Mouse (Mus musculus) kidney, adult 9 months (tissue): ENCODE data around the gene Dmac2.

ENCODE experiments used
- DNase-seq: peaks from one replicate; pipeline ENCODE4 v3.0.0; 2022

The Dmac2 gene

DNA sequence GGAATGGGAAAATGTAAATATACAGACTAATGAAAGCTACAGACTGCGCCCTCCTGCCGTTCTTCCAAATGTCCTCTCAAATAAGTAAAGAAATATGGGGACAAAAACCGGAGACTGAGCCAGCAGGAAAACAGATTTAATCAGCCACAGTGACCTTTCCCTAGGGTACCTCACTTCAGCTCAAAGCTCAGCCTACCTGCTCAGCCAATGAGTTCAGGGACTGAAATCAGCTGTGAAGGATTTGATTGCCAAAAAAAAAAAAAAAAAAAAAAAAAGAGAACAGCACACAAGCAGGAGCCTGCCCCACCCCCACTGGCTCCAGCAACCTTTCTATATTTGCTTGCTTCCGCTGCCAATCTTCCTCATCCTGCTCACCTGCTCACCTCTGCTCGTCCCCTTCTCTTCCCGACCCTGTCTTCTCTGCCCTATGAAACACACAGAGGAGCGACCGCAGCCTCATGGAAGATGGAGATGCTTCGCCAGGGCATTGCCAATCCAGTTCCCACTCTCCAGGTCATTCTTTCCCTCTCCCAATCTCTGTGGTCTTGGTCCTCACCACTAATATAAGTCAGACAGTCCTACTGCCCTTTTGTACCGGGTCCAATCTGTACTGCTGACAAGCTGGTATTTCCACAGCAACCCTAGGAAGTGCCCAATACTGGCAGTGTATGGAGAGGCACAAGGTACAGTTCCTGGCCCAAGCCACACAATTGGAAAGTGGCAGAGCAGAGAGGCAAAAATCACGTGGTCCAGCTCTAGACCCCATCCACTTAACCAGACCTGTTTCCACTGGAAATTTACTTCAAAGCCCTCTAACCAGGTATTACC is 36.6 kb downstream of the Dmac2 start:
- peak; percentile 84 for DNase-seq

DNA sequence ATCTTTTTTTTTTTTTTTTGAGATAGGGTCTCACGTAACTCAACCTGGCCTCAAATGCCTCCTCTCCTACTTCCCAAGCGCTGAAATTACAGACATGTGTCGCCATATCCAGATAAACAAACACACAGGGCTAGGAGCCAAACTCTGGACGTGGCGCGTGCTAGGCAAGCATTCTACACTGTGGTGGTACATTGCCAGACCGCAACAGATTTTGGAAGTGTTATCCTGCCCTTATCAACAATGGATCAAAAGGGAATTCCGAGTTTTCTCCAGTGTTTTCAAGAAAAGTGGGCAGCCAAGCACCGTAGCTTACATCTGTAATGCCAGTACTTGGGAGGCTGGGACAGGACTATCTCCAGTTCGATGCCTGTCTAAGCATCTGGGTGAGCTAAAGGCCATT is 38.6 kb downstream of the Dmac2 start:
- DNase-seq, result peak; percentile 45

DNA sequence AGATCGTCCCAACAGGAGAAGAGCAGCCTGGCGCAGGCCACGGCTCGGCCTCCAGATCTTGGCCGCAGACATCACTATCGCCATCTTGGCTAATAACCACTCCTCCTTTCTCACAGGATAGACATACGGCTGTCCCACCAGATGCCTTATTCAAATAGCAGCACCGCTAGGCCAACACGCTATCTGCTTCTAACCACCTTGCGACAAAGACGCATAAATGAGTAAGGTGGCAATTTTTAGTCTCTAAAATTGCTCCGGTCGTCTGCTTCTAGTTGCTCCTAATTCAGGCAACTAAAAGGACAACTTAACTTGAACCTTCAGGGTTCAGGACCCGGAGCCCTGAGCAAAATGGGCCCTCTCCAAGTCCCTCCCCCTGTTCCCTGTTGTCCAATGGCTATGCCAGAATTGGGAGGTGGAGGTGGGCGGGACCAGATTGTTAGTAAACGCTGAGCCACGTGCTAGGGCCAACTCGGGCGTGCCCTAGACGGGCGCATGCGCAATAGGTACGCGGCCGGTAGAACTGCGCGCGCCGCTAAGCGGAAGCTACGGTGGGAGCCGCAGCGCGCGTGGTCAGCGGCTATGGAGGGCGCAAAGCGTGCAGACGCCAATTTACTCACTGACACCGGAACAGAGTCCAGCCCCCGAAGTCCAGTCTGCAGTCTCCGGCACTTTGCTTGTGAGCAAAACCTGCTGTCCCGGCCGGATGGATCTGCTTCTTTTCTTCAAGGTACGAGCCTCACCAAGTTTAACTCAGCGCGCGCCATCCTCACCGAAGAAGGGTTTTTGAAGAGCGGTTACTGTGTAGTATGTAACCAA is 39.7 kb downstream of the Dmac2 start, which contains the start of the genes Bckdha and Exosc5:
Gene Bckdha, minus strand, starts transcription at position 325 of the 816 bp plus-strand sequence.
Gene Exosc5, plus strand, starts transcription at position 508 of the 816 bp plus-strand sequence.
- DNase-seq, result peak; percentile 100

DNA sequence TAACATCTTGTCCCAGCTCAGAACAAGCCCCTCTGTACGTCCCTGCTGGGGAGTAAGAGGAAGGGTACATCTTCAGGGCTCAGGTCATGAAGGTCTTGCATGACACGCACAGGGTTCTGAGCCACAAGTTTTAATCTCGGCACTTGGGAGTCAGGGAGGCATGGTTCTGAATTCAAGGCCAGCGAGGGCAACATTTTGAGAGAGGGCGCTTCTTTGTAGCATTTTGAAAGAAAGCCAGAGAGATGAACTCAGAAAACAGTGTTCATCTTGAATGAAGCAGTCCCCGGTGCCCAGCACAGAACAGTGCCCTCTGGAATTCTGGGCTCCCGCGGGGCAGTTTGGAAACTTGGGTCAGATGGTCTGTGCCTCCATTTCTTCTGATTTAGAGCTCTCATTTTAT is 47.2 kb downstream of the Dmac2 start:
- DNase-seq, result no peak

DNA sequence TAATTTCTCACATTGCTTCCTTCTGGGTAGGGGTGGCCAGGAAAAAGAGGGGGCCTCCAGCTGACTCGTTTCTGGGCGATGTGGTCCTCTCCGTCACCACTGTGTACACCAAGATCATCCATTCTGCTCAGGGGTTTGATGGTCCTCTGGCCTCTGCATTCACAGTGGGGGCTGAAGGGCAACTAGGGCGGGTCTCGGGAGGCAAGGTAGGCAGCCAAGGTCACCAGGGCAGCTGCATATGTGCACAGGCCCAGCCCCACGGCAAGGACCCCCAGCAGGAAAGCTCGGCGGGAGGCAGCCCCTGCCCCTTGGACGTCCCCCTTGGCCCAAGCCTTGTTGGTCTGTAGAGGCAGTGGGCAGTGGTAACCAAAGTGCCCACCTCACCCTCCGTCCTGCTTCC is 49.9 kb downstream of the Dmac2 start:
- DNase-seq, result no peak

DNA sequence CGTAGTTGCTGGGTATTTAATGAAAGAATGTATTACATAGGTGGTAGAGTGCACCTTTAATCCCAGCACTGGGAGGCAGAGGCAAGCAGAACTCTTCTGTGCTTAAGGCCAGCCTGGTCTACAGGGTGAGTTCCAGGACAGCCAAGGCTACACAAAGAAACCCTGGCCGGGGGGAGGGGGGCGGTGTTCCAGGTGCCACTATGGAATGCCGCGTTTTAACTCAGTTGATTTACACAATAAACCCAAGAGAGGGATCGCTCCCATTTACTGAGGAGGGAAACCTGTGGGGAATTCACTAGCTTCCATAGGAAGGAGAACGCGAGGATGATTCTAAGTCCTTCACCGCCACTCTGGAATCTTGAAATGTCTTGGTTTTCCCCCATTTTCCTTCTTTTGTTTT is 50.4 kb downstream of the Dmac2 start:
- no peak for DNase-seq

DNA sequence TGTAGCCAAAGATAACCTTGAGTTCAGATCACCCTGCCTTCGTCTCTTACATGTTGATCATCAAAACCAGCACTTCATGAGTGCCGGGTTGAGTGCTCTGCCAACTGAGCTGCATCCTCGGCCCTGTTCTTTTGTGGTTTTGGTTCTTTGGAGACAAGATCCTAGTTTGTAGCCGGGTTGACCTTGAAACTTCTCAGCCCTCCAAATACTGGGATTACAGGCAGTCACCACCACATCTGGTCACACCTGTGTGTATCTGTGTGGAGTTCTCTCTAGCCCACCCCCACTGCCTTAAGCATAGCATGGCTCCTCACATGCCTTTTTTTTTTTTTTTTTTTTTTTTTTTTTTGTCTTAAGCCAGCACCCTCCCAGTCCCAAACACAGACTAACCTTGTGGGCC is 50.9 kb downstream of the Dmac2 start:
- DNase-seq, result no peak

DNA sequence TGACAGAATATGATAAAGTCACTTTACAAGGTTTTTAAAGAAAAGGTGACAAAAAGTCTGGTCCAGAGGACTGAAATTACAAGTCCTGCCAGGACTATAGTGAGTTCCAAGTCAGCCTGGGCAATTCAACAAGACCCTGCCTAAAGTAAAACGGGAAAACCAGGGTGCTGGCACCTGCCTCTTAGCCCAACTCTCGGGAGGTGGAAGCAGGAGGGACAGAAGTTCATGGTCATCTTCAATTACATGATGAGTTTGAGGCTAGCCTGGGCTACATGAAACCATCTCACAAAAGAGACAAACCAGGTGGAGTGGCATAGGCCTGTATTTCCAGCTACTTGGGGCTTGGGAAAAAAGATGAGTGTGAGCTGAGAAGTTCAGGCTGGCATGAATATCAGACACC is 52.5 kb downstream of the Dmac2 start:
- no peak for DNase-seq

DNA sequence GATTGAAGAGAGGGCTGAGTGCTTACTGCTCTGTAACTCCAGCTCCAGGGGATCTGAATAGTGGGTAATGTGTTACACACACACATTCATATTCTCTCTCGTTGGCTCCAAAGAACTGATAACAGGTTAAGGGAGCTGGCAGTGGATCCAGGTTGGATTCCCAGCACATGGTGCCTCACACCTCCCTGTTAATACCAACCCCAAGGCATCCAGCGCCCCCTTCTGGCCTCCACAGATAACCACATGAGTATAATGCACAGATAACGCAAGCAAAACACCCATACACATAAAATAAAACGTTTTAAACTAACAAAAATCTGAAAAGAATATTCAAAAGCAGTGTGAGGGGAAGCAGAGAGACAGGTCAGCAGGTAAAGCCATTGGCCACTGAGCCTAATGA is 53.2 kb downstream of the Dmac2 start:
- DNase-seq, result no peak

DNA sequence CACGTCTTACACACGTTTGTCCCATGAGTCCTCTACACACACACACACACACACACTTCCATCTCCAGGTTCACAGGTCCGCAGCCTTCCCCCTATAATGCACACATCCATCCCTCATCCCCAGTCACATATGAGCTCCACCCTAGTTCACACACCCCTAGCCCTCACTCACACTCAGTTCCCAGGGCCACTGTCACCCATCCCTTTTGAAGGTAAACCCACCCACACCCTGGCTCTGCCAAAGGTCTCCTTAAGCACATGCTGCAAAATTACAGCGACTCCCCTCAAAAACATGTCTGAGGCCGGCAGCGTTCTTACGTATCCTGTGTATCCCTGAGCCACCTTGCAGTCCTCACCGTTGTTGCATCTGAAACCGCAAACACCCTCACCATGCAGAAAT is 55.1 kb downstream of the Dmac2 start:
- no peak for DNase-seq

DNA sequence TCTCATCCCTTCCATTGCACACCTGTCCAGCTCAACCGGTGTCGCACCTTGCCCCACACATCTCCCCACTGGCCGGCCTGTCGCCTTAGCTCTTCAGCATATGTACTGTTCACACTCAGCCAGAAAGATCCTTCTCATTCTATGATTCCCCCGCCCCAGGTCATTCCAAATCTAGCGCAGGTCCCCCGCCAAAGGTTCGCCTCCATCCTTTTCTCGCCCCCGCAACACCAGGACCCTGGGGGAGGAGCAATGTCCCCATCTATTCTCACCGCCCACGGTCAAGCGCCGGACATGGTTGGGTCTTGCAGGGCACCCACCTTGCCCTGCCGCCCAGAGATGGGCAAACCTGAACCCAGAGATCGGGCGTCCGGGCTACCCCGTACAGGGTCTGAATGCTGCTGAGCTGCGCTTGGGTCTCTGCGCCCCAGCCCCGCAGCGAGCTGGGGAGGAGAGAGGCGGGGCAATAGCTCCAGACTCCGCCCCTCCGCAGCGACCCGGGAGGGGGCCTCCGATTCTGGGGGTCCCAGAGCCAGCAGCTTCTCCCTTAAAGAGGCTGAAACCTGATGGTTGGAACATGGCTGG is 55.6 kb downstream of the Dmac2 start, which contains the start of gene Tmem91:
Gene Tmem91, minus strand, starts transcription at position 448 of the 582 bp plus-strand sequence.
- DNase-seq, result no peak
